Mouse (Mus musculus) midbrain, postnatal 0 days (tissue): ENCODE measurements around the gene Il11. TPM values are rescaled to one million over a fixed set of nuclear protein-coding genes. Genes with fewer than 3 reads are reported as not detected.
"Not testable (repeated sequence)": the region's sequence is repeated elsewhere in the genome, so short reads cannot be mapped to it uniquely, and the experiment has no call there.

ENCODE experiments used
- ATAC-seq: fragments of 200-750 bp; cut with Nextera tagmentation; 2 replicates; pipeline ENCODE4 v1.8.0; 2017; ENCODE audit warnings: moderate number of reproducible peaks, mild to moderate bottlenecking, moderate TSS enrichment, moderate library complexity; ENCODE audit not compliant: low FRiP score
- DNase-seq: peaks from one replicate; pipeline ENCODE4 v3.0.0-alpha.2; 2015; ENCODE audit warnings: low spot score
- H3K27ac ChIP-seq: fragments of 300-500 bp; sonication (generic); 2 replicates; pipeline ENCODE4 v1.5.1; 2014; ENCODE audit warnings: low read depth, mild to moderate bottlenecking, low read length, mixed read lengths
- H3K27me3 ChIP-seq: fragments of 300-500 bp; sonication (generic); 2 replicates; pipeline ENCODE4 v1.6.1; 2014; ENCODE audit warnings: low read length, control low read depth, mixed read lengths; ENCODE audit not compliant: insufficient read depth
- H3K36me3 ChIP-seq: fragments of 300-500 bp; sonication (generic); 2 replicates; pipeline ENCODE4 v1.6.1; 2014; ENCODE audit warnings: low read length, control low read depth, mixed read lengths; ENCODE audit not compliant: insufficient read depth
- H3K4me1 ChIP-seq: fragments of 300-500 bp; sonication (generic); 2 replicates; pipeline ENCODE4 v1.6.1; 2014; ENCODE audit warnings: mild to moderate bottlenecking, control low read depth, antibody characterized with exemption, low read length, mixed read lengths; ENCODE audit not compliant: insufficient read depth
- H3K4me2 ChIP-seq: fragments of 300-500 bp; sonication (generic); 2 replicates; pipeline ENCODE4 v1.6.1; 2014; ENCODE audit warnings: low read depth, mild to moderate bottlenecking, low read length, mixed read lengths; ENCODE audit not compliant: poor library complexity, severe bottlenecking
- H3K4me3 ChIP-seq: fragments of 300-500 bp; sonication (generic); 2 replicates; pipeline ENCODE4 v1.5.1; 2014; ENCODE audit warnings: low read depth, mild to moderate bottlenecking, low read length, moderate library complexity
- H3K9ac ChIP-seq: fragments of 300-500 bp; sonication (generic); replicated peaks from 2 replicates; pipeline ENCODE4 v1.6.1; 2014; ENCODE audit warnings: mild to moderate bottlenecking, low read length, moderate library complexity, mixed read lengths; ENCODE audit not compliant: poor library complexity, severe bottlenecking
- H3K9me3 ChIP-seq: fragments of 300-500 bp; sonication (generic); 2 replicates; pipeline ENCODE4 v1.6.1; 2016; ENCODE audit warnings: low read length, control low read depth
- CTCF ChIP-seq: IDR thresholded peaks from 2 replicates; pipeline ENCODE4 v1.5.1; 2016; ENCODE audit warnings: antibody characterized with exemption, mild to moderate bottlenecking
- WGBS: fragments of 180-500 bp; shearing (Covaris S2); extraction: QIAGEN DNeasy Blood & Tissue Kit; methylation state at CpG from one replicate; pipeline ENCODE4 v1.1.7; 2014; 5-methylcytosine and 5-hydroxymethylcytosine counted together
- polyA plus RNA-seq: library from polyadenylated mRNA; unstranded; fragments of >200 nt; fragmentation: Nextera tagmentation; extraction: Ambion mirVana; gene quantifications from 2 replicates; pipeline ENCODE4 v1.2.1, GENCODE M21; 2015
- total RNA-seq: library from RNA; depleted of rRNA; stranded (reverse); fragments of >200 nt; gene quantifications from 2 replicates; pipeline ENCODE4 v1.2.3, GENCODE M21; 2014

Gene Il11
- total and polyA plus RNA-seq, 2 experiments from 2014 or later = 1.4 to 1.7 TPM

GRCm38 (mm10) chr7:4806716-4807115, 24.1 kb upstream of the Il11 start:
- Histone ChIP-seq H3K9ac (no peak overlapping the region), H3K4me3 (no peak overlapping the region), H3K4me1 (0 out of 2 replicates have a peak, but pooled peaks cover 3% of the 10 kb centered on the region), H3K27me3 (no peaks in the 10 kb centered on the region), H3K4me2 (no peak overlapping the region), H3K27ac (no peak overlapping the region), H3K9me3 (no peaks in the 10 kb centered on the region), H3K36me3 (peaks cover 15% of the 10 kb centered on the region; the same call in 1 of the 2 replicates)
- TF ChIP-seq CTCF = peak; percentile 78
- peak; percentile 13; the same call in 1 of the 2 replicates for ATAC-seq
- WGBS = 92% methylated on average over 7 of the region's 7 CpGs
- peak; percentile 69 for DNase-seq

GRCm38 (mm10) chr7:4802247-4802646, 19.6 kb upstream of the Il11 start:
- Histone ChIP-seq H3K9me3 (no peaks in the 10 kb centered on the region), H3K4me1 (no peaks in the 10 kb centered on the region), H3K36me3 (peaks cover 10% of the 10 kb centered on the region; the same call in 1 of the 2 replicates), H3K4me2 (no peak overlapping the region), H3K27ac (no peak overlapping the region), H3K27me3 (no peaks in the 10 kb centered on the region), H3K4me3 (no peak overlapping the region), H3K9ac (no peak overlapping the region)
- TF ChIP-seq CTCF = no peak
- DNase-seq (no peak), ATAC-seq (no peak)

- Histone ChIP-seq H3K4me3 (no peak overlapping the region), H3K36me3 (peaks cover 15% of the 10 kb centered on the region; the same call in 1 of the 2 replicates), H3K27ac (no peak overlapping the region), H3K4me1 (no peaks in the 10 kb centered on the region; the same call in 1 of the 2 replicates), H3K9ac (no peak overlapping the region), H3K27me3 (no peaks in the 10 kb centered on the region), H3K4me2 (no peak overlapping the region), H3K9me3 (no peaks in the 10 kb centered on the region)
- ATAC-seq (no peak), DNase-seq (peak; percentile 68)
- 70% methylated on average over 7 of the region's 7 CpGs for WGBS
- TF ChIP-seq CTCF = peak; percentile 88
Measured at GRCm38 (mm10) chr7:4795767-4796433, 13.2 kb upstream of the Il11 start.

- Histone ChIP-seq H3K4me2 (no peak overlapping the region), H3K9me3 (no peaks in the 10 kb centered on the region), H3K36me3 (peaks cover 15% of the 10 kb centered on the region; the same call in 1 of the 2 replicates), H3K27ac (no peak overlapping the region), H3K4me1 (no peaks in the 10 kb centered on the region; the same call in 1 of the 2 replicates), H3K4me3 (no peak overlapping the region), H3K9ac (no peak overlapping the region), H3K27me3 (no peaks in the 10 kb centered on the region)
- no peak for TF ChIP-seq CTCF
- DNase-seq (no peak), ATAC-seq (no peak)
- 89% methylated on average over 3 of the region's 3 CpGs for WGBS
Measured at GRCm38 (mm10) chr7:4794631-4795168, 12.0 kb upstream of the Il11 start.

GRCm38 (mm10) chr7:4793674-4794073, 11.0 kb upstream of the Il11 start:
- H3K4me1 ChIP-seq = no peaks in the 10 kb centered on the region; the same call in 1 of the 2 replicates
- TF ChIP-seq CTCF = no peak
- H3K9me3 ChIP-seq = no peaks in the 10 kb centered on the region
- H3K4me3 ChIP-seq = peak overlapping the region; percentile 70
- H3K36me3 ChIP-seq = peaks cover 15% of the 10 kb centered on the region; the same call in 1 of the 2 replicates
- 37% methylated on average over 4 of the region's 4 CpGs for WGBS
- H3K4me2 ChIP-seq = peak overlapping the region; percentile 75
- ATAC-seq (no peak), DNase-seq (no peak)
- no peaks in the 10 kb centered on the region for H3K27me3 ChIP-seq
- H3K27ac ChIP-seq = no peak overlapping the region
- peak overlapping the region; percentile 96 for H3K9ac ChIP-seq

- peak overlapping the region; percentile 92 for H3K27ac ChIP-seq
- not testable (repeated sequence) for DNase-seq, H3K4me1 ChIP-seq, H3K27me3 ChIP-seq, H3K9me3 ChIP-seq
- WGBS = under 1% methylated on average over 31 of the region's 31 CpGs
- H3K36me3 ChIP-seq = peaks cover 15% of the 10 kb centered on the region; the same call in 1 of the 2 replicates
- ATAC-seq = peak; percentile 18
- H3K4me2 ChIP-seq = peak overlapping the region; percentile 75
- H3K4me3 ChIP-seq = peak overlapping the region; percentile 70
- H3K9ac ChIP-seq = peak overlapping the region; percentile 96
Measured at GRCm38 (mm10) chr7:4793248-4793647, 10.6 kb upstream of the Il11 start.
